Mouse (Mus musculus) brown adipose tissue, adult 24 weeks (tissue): ENCODE measurements around the gene Sfrp5. TPM values are rescaled to one million over a fixed set of nuclear protein-coding genes. Genes with fewer than 3 reads are reported as not detected.

Source experiments
- H3K27ac ChIP-seq: fragments of 200-500 bp; replicated peaks from 2 replicates; pipeline ENCODE4 v1.5.1; 2012; ENCODE audit warnings: low read depth, mild to moderate bottlenecking, low read length
- H3K4me1 ChIP-seq: fragments of 200-500 bp; 2 replicates; pipeline ENCODE4 v1.6.1; 2012; ENCODE audit warnings: low read length, mixed read lengths; ENCODE audit not compliant: control insufficient read depth, insufficient read depth, insufficient read length
- H3K4me3 ChIP-seq: fragments of 200-500 bp; 2 replicates; pipeline ENCODE4 v1.5.1; 2012; ENCODE audit warnings: low read depth, mild to moderate bottlenecking, low read length, moderate library complexity; ENCODE audit not compliant: insufficient read depth
- polyA plus RNA-seq: library from polyadenylated mRNA; stranded (reverse); fragments of >200 nt; gene quantifications from 2 replicates; pipeline ENCODE4 v1.2.4, GENCODE M21; 2012; ENCODE audit not compliant: missing spikeins, insufficient read depth, insufficient read length

Gene Sfrp5
- polyA plus RNA-seq, 1 experiment, result 4.7 TPM

- Histone ChIP-seq H3K4me1 (no peaks in the 10 kb centered on the region), H3K4me3 (no peak overlapping the region), H3K27ac (no peak overlapping the region)
These were observed 12.5 kb upstream of the Sfrp5 start for GRCm38 (mm10) chr19:42214601-42215000.

- H3K4me3 ChIP-seq, result no peak overlapping the region
These were observed 9.9 kb upstream of the Sfrp5 start for GRCm38 (mm10) chr19:42211936-42212335.

GRCm38 (mm10) chr19:42209976-42210375 lies 7.9 kb upstream of the Sfrp5 start:
- Histone ChIP-seq H3K4me1 (no peaks in the 10 kb centered on the region), H3K4me3 (no peak overlapping the region), H3K27ac (no peak overlapping the region)

More at GRCm38 (mm10) chr19:42211936-42212335, 9.9 kb upstream of the Sfrp5 start:
- no peaks in the 10 kb centered on the region for H3K4me1 ChIP-seq
- no peak overlapping the region for H3K27ac ChIP-seq

GRCm38 (mm10) chr19:42209485-42209884 lies 7.4 kb upstream of the Sfrp5 start:
- H3K4me1 ChIP-seq, result no peaks in the 10 kb centered on the region
- H3K4me3 ChIP-seq, result no peak overlapping the region
- H3K27ac ChIP-seq, result no peak overlapping the region

GRCm38 (mm10) chr19:42205201-42205600 lies 3.1 kb upstream of the Sfrp5 start:
- Histone ChIP-seq H3K4me3 (no peak overlapping the region), H3K4me1 (no peaks in the 10 kb centered on the region), H3K27ac (no peak overlapping the region)

- no peak overlapping the region for H3K27ac ChIP-seq
- no peak overlapping the region for H3K4me3 ChIP-seq
- no peaks in the 10 kb centered on the region for H3K4me1 ChIP-seq
These were observed 2.3 kb upstream of the Sfrp5 start for GRCm38 (mm10) chr19:42204306-42204705.

GRCm38 (mm10) chr19:42202467-42202866 lies 415 bp upstream of the Sfrp5 start:
- H3K27ac ChIP-seq, result no peak overlapping the region
- no peaks in the 10 kb centered on the region for H3K4me1 ChIP-seq
- no peak overlapping the region for H3K4me3 ChIP-seq

GRCm38 (mm10) chr19:42198026-42198425 lies 4.0 kb downstream of the Sfrp5 start:
- 0 out of 2 replicates have a peak, but pooled peaks cover 3% of the 10 kb centered on the region for H3K4me1 ChIP-seq
- H3K4me3 ChIP-seq, result no peak overlapping the region
- H3K27ac ChIP-seq, result no peak overlapping the region

- no peak overlapping the region for H3K27ac ChIP-seq
- 0 out of 2 replicates have a peak, but pooled peaks cover 3% of the 10 kb centered on the region for H3K4me1 ChIP-seq
- no peak overlapping the region for H3K4me3 ChIP-seq
These were observed 5.0 kb downstream of the Sfrp5 start for GRCm38 (mm10) chr19:42197066-42197465.

- Histone ChIP-seq H3K4me3 (no peak overlapping the region), H3K27ac (no peak overlapping the region), H3K4me1 (0 out of 2 replicates have a peak, but pooled peaks cover 3% of the 10 kb centered on the region)
These were observed 5.7 kb downstream of the Sfrp5 start for GRCm38 (mm10) chr19:42196378-42196777.

- Histone ChIP-seq H3K27ac (no peak overlapping the region), H3K4me1 (0 out of 2 replicates have a peak, but pooled peaks cover 3% of the 10 kb centered on the region), H3K4me3 (no peak overlapping the region)
These were observed 8.7 kb downstream of the Sfrp5 start for GRCm38 (mm10) chr19:42193311-42193710.

- no peak overlapping the region for H3K27ac ChIP-seq
- H3K4me3 ChIP-seq, result no peak overlapping the region
These were observed 11.6 kb downstream of the Sfrp5 start for GRCm38 (mm10) chr19:42190494-42190893.

GRCm38 (mm10) chr19:42189735-42190134 lies 12.3 kb downstream of the Sfrp5 start:
- Histone ChIP-seq H3K4me3 (no peak overlapping the region), H3K27ac (no peak overlapping the region), H3K4me1 (no peaks in the 10 kb centered on the region)

More at GRCm38 (mm10) chr19:42190494-42190893, 11.6 kb downstream of the Sfrp5 start:
- H3K4me1 ChIP-seq, result no peaks in the 10 kb centered on the region

- H3K27ac ChIP-seq, result no peak overlapping the region
- no peaks in the 10 kb centered on the region for H3K4me1 ChIP-seq
These were observed 19.4 kb downstream of the Sfrp5 start for GRCm38 (mm10) chr19:42182673-42183072.

GRCm38 (mm10) chr19:42179356-42179755 lies 22.7 kb downstream of the Sfrp5 start:
- Histone ChIP-seq H3K4me1 (no peaks in the 10 kb centered on the region), H3K4me3 (no peak overlapping the region), H3K27ac (no peak overlapping the region)

More at GRCm38 (mm10) chr19:42182673-42183072, 19.4 kb downstream of the Sfrp5 start:
- no peak overlapping the region for H3K4me3 ChIP-seq

GRCm38 (mm10) chr19:42177461-42177860 lies 24.6 kb downstream of the Sfrp5 start:
- Histone ChIP-seq H3K4me1 (no peaks in the 10 kb centered on the region), H3K4me3 (no peak overlapping the region), H3K27ac (no peak overlapping the region)
